ENCODE assay signal across 21 mouse cellular contexts in genomic region chr2:68787161-68787675, GRCm38 (mm10).
DNase-seq lines count a peak whose midpoint lies in the region; ATAC-seq and TF ChIP-seq lines count a peak whose summit lies in the region.
"Had no signal": no experiment of that assay in that cellular context is flagged by ENCODE, and none has a peak within 500 bp of the region (broad histone marks: within the 10 kb centered on the region; RNA-seq: fewer than 3 reads in every experiment).

No protein-coding gene starts in this region.

- no peak for TF ChIP-seq CTCF in kidney, adult 2 months (conservative IDR thresholded peaks at IDR 0.05; ENCODE audit: insufficient read depth, insufficient read length, low read depth, low read length)
- TF ChIP-seq CTCF in bone marrow macrophage, adult 2 months (IDR thresholded peaks at IDR 0.05; ENCODE audit: low read depth, low read length) = no peak

- intact Hi-C loops in heart, postnatal 25 days (cut with DNase I) = loop anchor here (5.0 kb wide), 2 partner anchors 75 to 275 kb away; partner anchors contain the start of gene Cers6

- no peaks in the 10 kb centered on the region; the same call in 1 of the 2 replicates for H3K4me1 ChIP-seq in kidney, adult 2 months (ENCODE audit: control insufficient read depth, insufficient read depth, low read length)
- peaks cover 27% of the 10 kb centered on the region for H3K4me1 ChIP-seq in bone marrow macrophage, adult 2 months (ENCODE audit: control insufficient read depth, insufficient read depth, low read length)
- H3K4me1 ChIP-seq: forebrain, embryonic 15.5 days; midbrain, embryonic 10.5 days had no signal

- no peak for TF ChIP-seq POLR2A in kidney, adult 2 months (IDR thresholded peaks at IDR 0.05; ENCODE audit: low read depth, low read length)
- no peak for TF ChIP-seq POLR2A in bone marrow macrophage, adult 2 months (IDR thresholded peaks at IDR 0.05; ENCODE audit: borderline replicate concordance, low read depth, low read length)

- ATAC-seq in CD4-positive, CD25-positive, alpha-beta regulatory T cell, adult 4 months = no peak
- ATAC-seq: forebrain, embryonic 15.5 days; hindbrain, postnatal 0 days had no signal

- no peaks in the 10 kb centered on the region for H3K27me3 ChIP-seq in kidney, adult 2 months (replicated peaks; ENCODE audit: control insufficient read depth, insufficient read depth, low read length)
- H3K27me3 ChIP-seq: forebrain, embryonic 15.5 days had no signal

- no peak overlapping the region for H3K4me3 ChIP-seq in kidney, adult 2 months (ENCODE audit: insufficient read depth, low read depth, low read length)
- H3K4me3 ChIP-seq in bone marrow macrophage, adult 2 months (ENCODE audit: insufficient read depth, low read length) = no peak overlapping the region
- no peak overlapping the region for H3K4me3 ChIP-seq in macrophage (ENCODE audit: inconsistent target)
- H3K4me3 ChIP-seq: forebrain, embryonic 15.5 days; midbrain, embryonic 10.5 days had no signal

- no peak overlapping the region for H3K27ac ChIP-seq in kidney, adult 2 months (ENCODE audit: insufficient read depth, low read depth, low read length)
- H3K27ac ChIP-seq in bone marrow macrophage, adult 2 months (ENCODE audit: insufficient read depth, low read depth, low read length) = peak overlapping the region; percentile 72
- peak overlapping the region; percentile 10; the same call in 1 of the 2 replicates for H3K27ac ChIP-seq in macrophage
- H3K27ac ChIP-seq: forebrain, embryonic 15.5 days; hindbrain, postnatal 0 days; midbrain, embryonic 10.5 days had no signal

- no peaks in the 10 kb centered on the region for H3K79me2 ChIP-seq in macrophage (ENCODE audit: inconsistent target)

- DNase-seq in heart, adult 11 months = peak; percentile 79
- DNase-seq in heart, postnatal 25 days (ENCODE audit: low spot score) = no peak
- DNase-seq in kidney, adult 2 months = peak; percentile 43
- DNase-seq in kidney, adult 11 months = no peak
- no peak for DNase-seq in testis, postnatal 14 days (ENCODE audit: low spot score)
- DNase-seq: adrenal gland, adult 2 months; cerebellum, adult 8-10 months; gastrocnemius, postnatal 25 days; heart, postnatal 14 days; kidney, adult 9 months; kidney, postnatal 36 days; lung, adult 18-20 months; retina, postnatal 1 day; right cerebral cortex, postnatal 4 days; thymus, postnatal 14 days had no signal

- 26% methylated on average over 3 of the region's 3 CpGs for WGBS in kidney, adult 2 months
- 80% methylated on average over 3 of the region's 3 CpGs for WGBS in macrophage (ENCODE audit: missing documents)

- H3K36me3 ChIP-seq in kidney, adult 2 months (ENCODE audit: control insufficient read depth, insufficient read depth, low read length) = no peaks in the 10 kb centered on the region
- no peaks in the 10 kb centered on the region for H3K36me3 ChIP-seq in macrophage (ENCODE audit: inconsistent target)
- H3K36me3 ChIP-seq: forebrain, embryonic 15.5 days; midbrain, embryonic 10.5 days had no signal

Comparison
In these comparisons a context has a peak if more than half of its experiments do, and no peak if none do; other contexts are left out.
1. DNase-seq: peak in heart, adult 11 months (single experiment) and kidney, adult 2 months (single experiment); none in heart, postnatal 25 days (single experiment), kidney, adult 11 months (single experiment) and testis, postnatal 14 days (single experiment).